Mouse (Mus musculus) midbrain, embryonic 11.5 days (tissue): ENCODE data around the gene Tecpr2. TPM values are rescaled to one million over a fixed set of nuclear protein-coding genes. Genes with fewer than 3 reads are reported as not detected.

Source experiments
- ATAC-seq: fragments of 200-750 bp; cut with Nextera tagmentation; 2 replicates; pipeline ENCODE4 v1.8.0; 2017; ENCODE audit warnings: moderate TSS enrichment, moderate library complexity; ENCODE audit not compliant: low FRiP score
- DNase-seq: peaks from one replicate; pipeline ENCODE4 v3.0.0; 2015; ENCODE audit warnings: low spot score; ENCODE audit errors: missing footprints
- H3K27ac ChIP-seq: fragments of 300-500 bp; sonication (generic); 2 replicates; pipeline ENCODE4 v1.5.1; 2014; ENCODE audit warnings: low read depth, low read length
- H3K27me3 ChIP-seq: fragments of 300-500 bp; sonication (generic); 2 replicates; pipeline ENCODE4 v1.6.1; 2014; ENCODE audit warnings: mild to moderate bottlenecking, low read length, moderate library complexity, mixed read lengths; ENCODE audit not compliant: control insufficient read depth, insufficient read depth
- H3K36me3 ChIP-seq: fragments of 300-500 bp; sonication (generic); 2 replicates; pipeline ENCODE4 v1.6.1; 2014; ENCODE audit warnings: mild to moderate bottlenecking, low read length, moderate library complexity, mixed read lengths; ENCODE audit not compliant: control insufficient read depth, insufficient read depth
- H3K4me1 ChIP-seq: fragments of 300-500 bp; sonication (generic); 2 replicates; pipeline ENCODE4 v1.6.1; 2014; ENCODE audit warnings: low read length; ENCODE audit not compliant: control insufficient read depth, insufficient read depth
- H3K4me2 ChIP-seq: fragments of 300-500 bp; sonication (generic); 2 replicates; pipeline ENCODE4 v1.6.1; 2014; ENCODE audit warnings: mild to moderate bottlenecking, moderate library complexity
- H3K4me3 ChIP-seq: fragments of 300-500 bp; sonication (generic); 2 replicates; pipeline ENCODE4 v1.5.1; 2014; ENCODE audit warnings: low read depth, low read length
- H3K9ac ChIP-seq: fragments of 300-500 bp; sonication (generic); 2 replicates; pipeline ENCODE4 v1.6.1; 2014; ENCODE audit warnings: low read length
- H3K9me3 ChIP-seq: fragments of 300-500 bp; sonication (generic); 2 replicates; pipeline ENCODE4 v1.6.1; 2016; ENCODE audit warnings: low read length; ENCODE audit not compliant: control insufficient read depth
- WGBS: fragments of 180-500 bp; shearing (Covaris S2); extraction: QIAGEN DNeasy Blood & Tissue Kit; methylation state at CpG from one replicate; pipeline ENCODE4 v1.1.7; 2014; 5-methylcytosine and 5-hydroxymethylcytosine counted together
- polyA plus RNA-seq: library from polyadenylated mRNA; unstranded; fragments of >200 nt; fragmentation: Nextera tagmentation; extraction: Ambion mirVana; gene quantifications from 2 replicates; pipeline ENCODE4 v1.2.1, GENCODE M21; 2014

Tecpr2 gene
- polyA plus RNA-seq, 1 experiment from 2014 or later: 4.2 TPM

DNA sequence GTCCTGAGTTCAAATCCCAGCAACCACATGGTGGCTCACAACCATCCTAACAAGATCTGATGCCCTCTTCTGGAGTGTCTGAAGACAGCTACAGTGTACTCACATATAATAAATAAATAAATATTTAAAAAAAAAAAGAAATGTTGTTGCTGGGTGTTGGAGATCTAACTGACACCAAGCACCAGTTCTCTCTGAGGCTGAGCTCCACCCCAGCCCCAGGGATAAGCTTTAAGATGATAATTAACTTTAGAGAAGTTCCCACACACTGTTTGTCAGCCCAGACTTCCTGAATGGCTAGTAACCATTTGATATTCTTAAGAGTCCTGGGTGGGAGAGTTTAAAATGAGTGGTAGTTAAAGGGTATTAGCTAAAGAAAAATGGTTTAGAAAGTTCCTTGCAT is 28.8 kb upstream of the Tecpr2 start:
- H3K4me3 ChIP-seq: no peak overlapping the region
- H3K36me3 ChIP-seq: no peaks in the 10 kb centered on the region
- no peak for ATAC-seq
- H3K4me1 ChIP-seq: peaks cover 7% of the 10 kb centered on the region; the same call in 1 of the 2 replicates
- no peak overlapping the region for H3K27ac ChIP-seq
- DNase-seq: no peak
- no peak overlapping the region for H3K9ac ChIP-seq
- H3K4me2 ChIP-seq: no peak overlapping the region
- no peaks in the 10 kb centered on the region for H3K27me3 ChIP-seq
- H3K9me3 ChIP-seq: no peaks in the 10 kb centered on the region

DNA sequence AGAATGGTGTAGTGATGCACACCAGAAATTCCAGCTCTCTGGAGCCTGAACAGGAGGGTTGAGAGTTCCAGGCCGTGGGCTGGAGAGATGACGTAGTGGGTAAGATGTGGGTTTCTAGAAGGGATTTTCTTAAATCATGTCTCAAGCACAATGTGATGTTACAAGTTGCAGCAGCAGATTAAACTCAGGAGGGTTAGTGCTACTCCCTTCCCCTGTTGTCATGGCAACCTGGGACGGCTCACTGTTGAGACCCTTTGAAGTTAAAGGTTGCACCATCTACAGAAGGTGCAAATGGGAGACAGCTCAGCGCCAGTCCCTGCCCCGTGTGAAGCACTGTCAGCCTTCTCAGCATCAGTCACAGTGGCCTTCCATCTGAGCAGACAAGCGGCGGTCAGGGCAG is 27.8 kb upstream of the Tecpr2 start:
- H3K27me3 ChIP-seq: no peaks in the 10 kb centered on the region
- WGBS: 46% methylated on average over 7 of the region's 7 CpGs
- H3K4me3 ChIP-seq: no peak overlapping the region
- no peak overlapping the region for H3K27ac ChIP-seq
- DNase-seq: no peak
- H3K36me3 ChIP-seq: no peaks in the 10 kb centered on the region
- H3K9me3 ChIP-seq: no peaks in the 10 kb centered on the region
- no peak overlapping the region for H3K9ac ChIP-seq
- ATAC-seq: no peak
- H3K4me2 ChIP-seq: no peak overlapping the region
- H3K4me1 ChIP-seq: peaks cover 11% of the 10 kb centered on the region; the same call in 1 of the 2 replicates

DNA sequence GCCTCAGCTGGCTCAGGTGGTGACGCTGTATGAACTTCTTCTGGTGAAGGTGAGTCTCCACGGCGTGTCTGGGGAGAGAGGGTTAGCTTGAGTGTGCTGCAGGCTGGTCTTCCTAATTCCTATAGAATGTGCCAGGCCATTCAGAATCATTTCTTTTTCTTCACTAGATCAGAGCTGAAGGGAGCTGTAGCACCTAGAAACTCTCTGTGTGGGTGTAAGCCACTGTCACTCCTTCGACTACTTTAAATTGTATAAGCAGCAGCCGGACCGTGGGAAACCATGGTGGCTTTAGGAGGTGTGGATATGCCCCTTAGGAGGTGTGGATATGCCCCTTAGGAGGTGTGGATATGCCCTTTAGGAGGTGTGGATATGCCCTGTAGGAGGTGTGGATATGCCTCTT is 25.1 kb upstream of the Tecpr2 start:
- 93% methylated on average over 6 of the region's 6 CpGs for WGBS
- H3K36me3 ChIP-seq: no peaks in the 10 kb centered on the region
- H3K9me3 ChIP-seq: no peaks in the 10 kb centered on the region
- H3K27ac ChIP-seq: no peak overlapping the region
- no peak for ATAC-seq
- no peak overlapping the region for H3K9ac ChIP-seq
- no peaks in the 10 kb centered on the region for H3K27me3 ChIP-seq
- H3K4me2 ChIP-seq: no peak overlapping the region
- no peak for DNase-seq
- H3K4me1 ChIP-seq: peaks cover 11% of the 10 kb centered on the region; the same call in 1 of the 2 replicates
- no peak overlapping the region for H3K4me3 ChIP-seq

DNA sequence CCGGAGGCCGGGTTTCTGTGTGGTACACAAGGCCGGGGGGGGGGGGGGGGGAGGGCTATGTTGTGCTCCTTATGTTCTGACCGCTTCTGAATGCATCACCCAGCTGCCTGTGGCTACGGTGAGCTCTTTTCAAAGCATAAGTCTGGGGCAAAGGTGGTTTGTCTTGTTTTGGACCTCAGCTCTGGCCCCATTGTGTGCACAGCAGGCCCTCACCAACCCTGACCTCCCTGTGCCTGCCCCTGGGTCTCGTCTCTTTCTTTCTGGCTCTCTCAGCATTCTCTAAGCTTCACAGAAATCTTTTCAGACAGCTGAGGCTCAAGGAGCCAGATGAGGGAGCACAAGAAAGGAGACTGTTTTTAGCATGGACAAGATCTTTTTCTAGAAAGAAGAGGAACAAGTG is 23.5 kb upstream of the Tecpr2 start:
- Histone ChIP-seq H3K9ac (no peak overlapping the region), H3K27me3 (no peaks in the 10 kb centered on the region), H3K27ac (peak overlapping the region; percentile 40), H3K4me2 (no peak overlapping the region), H3K4me3 (no peak overlapping the region), H3K4me1 (peaks cover 11% of the 10 kb centered on the region; the same call in 1 of the 2 replicates), H3K9me3 (no peaks in the 10 kb centered on the region), H3K36me3 (no peaks in the 10 kb centered on the region)
- ATAC-seq (peak; percentile 40; the same call in 1 of the 2 replicates), DNase-seq (peak; percentile 85)
- WGBS: 29% methylated on average over 6 of the region's 6 CpGs

DNA sequence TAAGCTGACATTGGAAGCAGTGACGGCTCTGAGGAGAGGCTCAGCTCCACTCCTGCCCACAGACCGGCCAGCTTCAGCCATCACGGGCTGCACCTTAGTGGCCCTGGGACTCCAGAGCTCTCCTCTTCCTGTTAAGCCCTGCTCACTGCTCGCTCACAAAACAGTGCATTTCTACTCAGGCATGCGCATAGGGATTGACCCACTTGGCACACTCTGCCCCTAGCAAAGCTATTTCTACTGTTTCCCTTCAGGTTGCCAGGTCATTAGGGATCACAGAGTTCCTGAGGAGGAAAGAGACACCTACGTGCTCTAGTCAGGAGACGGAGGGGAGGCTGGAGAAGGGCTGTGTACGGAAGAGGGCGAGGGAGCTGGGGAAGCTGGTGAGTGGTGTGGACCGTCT is 23.1 kb upstream of the Tecpr2 start:
- ATAC-seq: no peak
- peaks cover 11% of the 10 kb centered on the region; the same call in 1 of the 2 replicates for H3K4me1 ChIP-seq
- H3K36me3 ChIP-seq: no peaks in the 10 kb centered on the region; the same call in 1 of the 2 replicates
- no peak overlapping the region for H3K4me3 ChIP-seq
- H3K9ac ChIP-seq: 0 out of 2 replicates have a peak overlapping the region, but pooled peaks have one; percentile 9
- no peaks in the 10 kb centered on the region for H3K9me3 ChIP-seq
- H3K4me2 ChIP-seq: no peak overlapping the region
- WGBS: 69% methylated on average over 10 of the region's 10 CpGs
- peak overlapping the region; percentile 40 for H3K27ac ChIP-seq
- H3K27me3 ChIP-seq: no peaks in the 10 kb centered on the region
- no peak for DNase-seq

DNA sequence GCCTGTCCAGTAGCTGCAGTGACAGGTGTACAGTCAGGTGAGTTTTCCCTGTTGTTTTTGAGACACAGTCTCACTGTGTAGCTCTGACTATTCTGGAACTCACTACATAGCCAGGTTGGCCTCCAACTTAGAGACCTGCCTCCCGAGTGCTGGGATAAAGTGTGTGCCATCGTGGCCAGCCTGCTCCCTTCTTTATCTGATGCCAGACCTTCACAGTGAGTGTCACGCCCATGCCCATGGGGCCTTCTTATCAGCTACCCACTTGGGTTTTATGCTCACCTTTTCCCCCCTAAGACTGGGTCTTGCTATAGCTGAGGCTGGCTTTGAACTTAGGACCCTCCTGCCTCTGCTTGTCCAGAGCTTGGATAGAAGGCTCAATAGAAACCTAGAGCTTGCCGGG is 19.0 kb upstream of the Tecpr2 start:
- H3K4me2 ChIP-seq: no peak overlapping the region
- DNase-seq (no peak), ATAC-seq (no peak)
- H3K27ac ChIP-seq: no peak overlapping the region
- no peaks in the 10 kb centered on the region for H3K27me3 ChIP-seq
- H3K36me3 ChIP-seq: peaks cover 3% of the 10 kb centered on the region; the same call in 1 of the 2 replicates
- H3K9me3 ChIP-seq: no peaks in the 10 kb centered on the region
- H3K4me3 ChIP-seq: no peak overlapping the region
- WGBS: 85% methylated on average over 4 of the region's 4 CpGs
- H3K4me1 ChIP-seq: 0 out of 2 replicates have a peak, but pooled peaks cover 4% of the 10 kb centered on the region
- no peak overlapping the region for H3K9ac ChIP-seq

DNA sequence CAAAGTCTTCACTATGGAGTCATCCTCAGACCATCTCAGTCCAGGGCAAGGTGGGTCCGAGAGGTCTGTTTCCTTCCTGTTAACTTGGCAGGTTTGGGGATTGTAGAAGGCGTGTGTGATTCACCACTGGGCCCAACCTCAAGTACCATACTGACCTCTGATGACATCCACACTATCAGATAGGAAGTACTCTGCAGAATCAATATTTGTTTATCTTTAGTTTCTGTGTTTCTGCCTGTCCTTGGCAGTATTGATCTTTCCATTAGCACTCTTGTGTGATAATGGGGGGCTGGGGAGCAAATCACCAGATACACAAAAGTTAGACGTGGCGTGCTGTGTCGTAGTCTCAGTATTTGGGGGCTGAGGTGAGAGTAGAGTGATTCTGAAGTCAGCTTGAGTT is 17.8 kb upstream of the Tecpr2 start:
- ATAC-seq: no peak
- Histone ChIP-seq H3K4me2 (no peak overlapping the region), H3K27me3 (no peaks in the 10 kb centered on the region), H3K4me3 (no peak overlapping the region), H3K36me3 (peaks cover 6% of the 10 kb centered on the region; the same call in 1 of the 2 replicates), H3K9me3 (no peaks in the 10 kb centered on the region), H3K27ac (no peak overlapping the region), H3K4me1 (no peaks in the 10 kb centered on the region), H3K9ac (no peak overlapping the region)
- no peak for DNase-seq
- WGBS: 92% methylated on average over 5 of the region's 5 CpGs

DNA sequence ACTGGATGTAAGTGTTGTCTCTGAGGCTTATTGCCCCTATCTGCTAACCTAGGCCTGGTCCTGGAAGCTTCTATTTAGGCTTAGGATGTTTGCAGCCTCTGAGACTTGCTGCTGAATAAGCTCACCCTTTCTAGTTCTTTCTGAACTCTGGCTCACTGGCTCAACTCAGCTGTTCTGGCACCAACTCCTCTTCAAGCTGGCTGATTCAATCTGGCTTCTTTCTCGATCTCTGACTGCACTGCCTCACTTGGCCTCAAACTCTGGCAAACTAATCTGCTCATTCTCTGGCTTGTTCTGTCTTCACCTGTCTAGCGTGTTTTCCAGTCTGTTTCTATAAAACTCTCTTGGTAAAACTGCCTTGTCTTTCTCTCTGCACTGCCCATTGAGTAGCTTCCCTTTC is 13.7 kb upstream of the Tecpr2 start:
- Histone ChIP-seq H3K4me1 (no peaks in the 10 kb centered on the region), H3K4me2 (no peak overlapping the region), H3K36me3 (peaks cover 18% of the 10 kb centered on the region; the same call in 1 of the 2 replicates), H3K27me3 (no peaks in the 10 kb centered on the region), H3K4me3 (no peak overlapping the region), H3K27ac (no peak overlapping the region), H3K9me3 (no peaks in the 10 kb centered on the region), H3K9ac (no peak overlapping the region)
- WGBS: 84% methylated on average over 2 of the region's 2 CpGs
- DNase-seq: no peak
- ATAC-seq: no peak

DNA sequence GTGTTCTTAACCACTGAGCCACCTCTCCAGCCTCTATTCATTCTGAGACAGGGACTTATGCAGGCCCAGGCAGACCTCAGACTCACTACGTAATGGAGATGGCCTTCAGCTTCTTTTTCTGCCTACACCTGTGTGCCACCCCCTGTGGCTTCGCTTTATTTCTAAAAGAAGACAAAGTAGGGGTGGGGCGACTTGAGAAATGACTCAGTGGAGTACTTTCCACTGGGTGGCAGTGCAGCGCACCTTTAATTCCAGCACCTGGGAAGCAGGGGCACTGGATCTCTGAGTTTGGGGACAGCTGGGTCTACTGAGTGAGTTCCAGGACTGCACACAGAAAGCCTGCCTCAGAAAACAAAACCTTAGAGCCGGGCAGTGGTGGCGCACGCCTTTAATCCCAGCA is 6.8 kb upstream of the Tecpr2 start:
- Histone ChIP-seq H3K27ac (no peak overlapping the region), H3K4me3 (no peak overlapping the region), H3K9ac (no peak overlapping the region), H3K9me3 (no peaks in the 10 kb centered on the region), H3K4me1 (no peaks in the 10 kb centered on the region), H3K4me2 (no peak overlapping the region), H3K27me3 (no peaks in the 10 kb centered on the region), H3K36me3 (0 out of 2 replicates have a peak, but pooled peaks cover 7% of the 10 kb centered on the region)
- ATAC-seq (no peak), DNase-seq (no peak)
- 91% methylated on average over 7 of the region's 7 CpGs for WGBS
